Mouse (Mus musculus) mouse embryonic stem cell (cell line): ENCODE data around the gene 1700025G04Rik.

Experiments
- in situ Hi-C, 2 experiments: fragments of 300-500 bp; cut with MboI; formaldehyde crosslinking; loops; 1 replicate in 1 of 2; 3 replicates in 1 of 2; pipeline ENCODE4 v1.14.3; 2019 to 2020; ENCODE audit warnings: low sequenced_read_pairs in 2 of 2, low pct_unique_long_range_greater_than_20kb in 1 of 2, mixed read lengths in 1 of 2; ENCODE audit not compliant: unreplicated experiment in 1 of 2

The 1700025G04Rik gene

DNA sequence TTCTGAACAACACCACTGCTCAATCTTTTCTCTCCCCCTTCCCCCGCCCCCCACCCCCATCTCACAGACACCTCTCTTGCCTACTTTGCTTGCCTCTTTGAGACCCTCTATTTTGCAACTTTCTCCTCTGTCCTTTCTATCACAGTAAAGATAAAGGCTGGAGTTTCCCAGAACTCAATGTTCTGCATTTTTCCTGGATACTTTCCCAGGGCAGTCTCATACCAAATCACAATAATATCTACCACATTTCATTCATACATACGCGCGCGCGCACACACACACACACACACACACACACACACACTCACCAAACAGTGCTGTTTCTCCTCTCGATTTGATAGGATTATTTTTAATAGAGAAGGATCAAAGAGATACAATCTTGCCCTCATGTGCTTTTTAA, 8.8 kb downstream of the 1700025G04Rik start:
- in situ Hi-C loops, result no loop called here

DNA sequence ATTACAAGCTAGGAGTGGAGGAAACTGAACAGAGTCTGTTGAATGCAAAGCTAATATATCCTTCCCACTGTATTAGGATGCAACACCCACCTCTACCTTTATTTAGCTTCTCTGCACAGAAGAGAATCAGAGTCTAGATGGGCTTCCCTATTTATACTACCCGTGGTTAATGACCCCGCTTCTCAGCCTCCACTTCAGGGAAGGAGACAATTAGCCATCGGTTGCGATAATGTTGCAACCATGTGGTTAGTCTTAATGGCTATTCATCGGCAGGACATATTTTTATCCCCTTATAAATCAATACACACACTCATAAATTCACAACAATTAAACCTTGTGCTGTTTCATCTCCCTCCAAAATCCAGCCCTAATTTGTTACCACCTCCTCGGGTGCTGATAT, 9.7 kb downstream of the 1700025G04Rik start:
- in situ Hi-C loops, result no loop called here

DNA sequence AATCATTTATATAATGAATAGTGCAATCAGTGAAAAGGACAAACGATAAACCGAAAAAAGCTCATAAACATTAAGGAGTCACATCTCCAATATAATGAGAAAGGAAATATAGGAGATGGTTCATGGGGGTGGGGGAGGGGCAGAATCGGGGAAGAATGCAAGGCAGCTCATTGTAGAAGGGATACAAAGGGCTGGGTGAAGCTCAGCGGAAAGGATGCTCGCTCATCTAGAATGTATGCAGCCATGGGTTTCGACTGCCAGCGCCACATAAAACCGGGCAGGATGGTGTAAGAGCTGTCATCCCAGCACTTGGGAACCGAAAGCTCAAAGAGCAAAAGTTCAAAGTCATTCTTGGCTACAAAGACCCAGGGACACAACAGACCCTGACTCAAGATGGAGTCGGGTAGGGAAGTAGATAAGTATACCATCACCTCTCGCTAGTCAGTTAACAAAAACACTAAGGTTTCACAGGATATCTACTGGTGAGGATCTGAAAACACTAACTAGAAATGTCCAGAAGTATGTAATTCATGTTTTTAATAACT, 12.7 kb downstream of the 1700025G04Rik start:
- in situ Hi-C loops, result no loop called here

DNA sequence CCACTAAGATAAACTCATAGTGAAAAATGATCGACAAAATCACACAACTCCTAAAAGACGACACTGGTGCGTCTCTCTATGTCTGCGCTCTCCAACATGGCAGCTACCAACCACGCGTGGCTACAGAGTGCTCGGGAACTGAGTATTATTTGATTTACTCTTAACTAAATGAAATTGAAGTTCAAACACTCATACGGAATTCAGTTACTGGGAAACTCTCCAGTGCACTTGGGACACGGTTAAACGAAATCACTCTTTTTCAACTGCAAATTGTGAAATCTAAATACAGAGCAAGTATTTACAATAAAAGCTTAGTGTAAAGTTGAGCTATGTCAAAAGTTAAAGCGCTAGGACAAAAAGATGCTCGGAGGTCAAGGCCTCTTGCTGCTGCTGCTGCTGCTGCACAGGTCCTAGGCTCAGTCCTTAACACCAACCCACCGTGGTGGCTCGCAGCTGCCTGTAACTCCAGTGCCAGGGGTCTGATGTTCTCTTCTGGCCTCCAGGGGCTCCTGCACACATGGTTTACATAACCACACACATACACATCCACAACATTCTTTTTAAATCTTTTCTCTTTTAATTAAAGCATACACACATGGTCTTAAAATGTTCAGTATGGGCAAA, 13.6 kb downstream of the 1700025G04Rik start:
- in situ Hi-C loops, result no loop called here

GRCm38 (mm10) chr1:152075725-152076124, 14.2 kb downstream of the 1700025G04Rik start:
- in situ Hi-C loops, result no loop called here

- in situ Hi-C loops, result no loop called here
Observed at GRCm38 (mm10) chr1:152070441-152070840, 19.5 kb downstream of the 1700025G04Rik start.

DNA sequence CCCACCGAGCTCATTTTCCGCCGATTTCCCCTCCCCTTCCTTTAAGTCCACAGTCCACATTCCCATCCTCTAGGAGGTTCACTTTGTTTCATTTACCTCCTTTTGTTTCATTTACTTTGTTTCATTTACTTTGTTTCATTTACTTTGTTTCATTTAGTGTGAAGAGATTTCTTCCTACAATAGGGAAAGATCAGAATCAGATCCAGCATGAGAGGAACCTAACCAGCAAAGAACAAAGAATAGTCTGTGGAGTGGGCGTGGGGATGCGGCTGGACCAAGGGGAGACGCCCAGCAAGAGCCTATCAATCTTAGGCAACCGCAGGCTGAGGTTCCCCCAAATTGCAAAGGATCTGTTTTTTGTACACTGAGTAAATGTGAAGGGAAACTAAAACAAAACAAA, 20.2 kb downstream of the 1700025G04Rik start:
- in situ Hi-C loops, result no loop called here

GRCm38 (mm10) chr1:152067919-152068318, 22.0 kb downstream of the 1700025G04Rik start:
- in situ Hi-C loops, result no loop called here

GRCm38 (mm10) chr1:152065527-152065926, 24.4 kb downstream of the 1700025G04Rik start:
- in situ Hi-C loops, result no loop called here

DNA sequence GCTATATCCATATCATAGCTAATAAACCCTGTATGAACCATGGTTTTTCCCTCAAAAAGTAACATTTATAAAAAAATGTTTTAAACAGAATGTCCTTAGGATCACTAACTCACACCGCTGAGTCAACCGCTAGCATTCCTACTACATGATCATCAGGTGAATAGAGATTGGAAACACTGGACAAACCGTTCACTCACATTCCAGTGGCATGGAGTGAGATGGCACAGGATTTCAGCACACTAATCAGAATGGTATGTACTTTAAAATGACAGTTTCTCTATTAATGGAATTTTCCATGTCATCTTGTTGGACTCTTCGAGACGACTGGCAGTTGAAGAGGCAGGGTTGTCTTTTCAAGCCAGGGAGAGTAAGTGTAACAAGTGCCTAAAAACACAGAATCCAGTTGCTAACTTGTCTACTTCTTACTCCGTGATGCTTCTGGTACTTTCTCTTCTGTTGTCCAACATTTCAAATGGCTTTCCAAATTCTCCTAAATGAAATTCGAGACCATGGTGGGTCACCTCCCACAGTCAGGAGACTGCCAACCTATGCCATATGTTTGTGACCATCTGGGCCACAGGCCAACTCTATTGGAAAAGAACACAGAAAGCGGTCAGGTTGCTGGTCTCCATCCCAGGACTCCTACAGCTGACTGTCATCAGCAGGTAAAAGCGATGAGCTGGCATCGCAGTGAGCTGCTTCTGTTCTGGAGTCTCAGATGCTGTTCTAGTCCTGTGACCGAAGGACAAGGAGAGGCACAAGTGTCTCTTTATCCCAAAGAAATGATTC, 26.4 kb downstream of the 1700025G04Rik start:
- in situ Hi-C loops, result no loop called here

GRCm38 (mm10) chr1:152061745-152062144, 28.2 kb downstream of the 1700025G04Rik start:
- in situ Hi-C loops, result no loop called here

- in situ Hi-C loops, result no loop called here
Observed at GRCm38 (mm10) chr1:152060265-152060664, 29.7 kb downstream of the 1700025G04Rik start.

GRCm38 (mm10) chr1:152058776-152059175, 31.1 kb downstream of the 1700025G04Rik start:
- in situ Hi-C loops, result no loop called here

GRCm38 (mm10) chr1:152053112-152053511, 36.8 kb downstream of the 1700025G04Rik start:
- in situ Hi-C loops, result no loop called here

GRCm38 (mm10) chr1:152051858-152052257, 38.1 kb downstream of the 1700025G04Rik start:
- in situ Hi-C loops, result no loop called here

DNA sequence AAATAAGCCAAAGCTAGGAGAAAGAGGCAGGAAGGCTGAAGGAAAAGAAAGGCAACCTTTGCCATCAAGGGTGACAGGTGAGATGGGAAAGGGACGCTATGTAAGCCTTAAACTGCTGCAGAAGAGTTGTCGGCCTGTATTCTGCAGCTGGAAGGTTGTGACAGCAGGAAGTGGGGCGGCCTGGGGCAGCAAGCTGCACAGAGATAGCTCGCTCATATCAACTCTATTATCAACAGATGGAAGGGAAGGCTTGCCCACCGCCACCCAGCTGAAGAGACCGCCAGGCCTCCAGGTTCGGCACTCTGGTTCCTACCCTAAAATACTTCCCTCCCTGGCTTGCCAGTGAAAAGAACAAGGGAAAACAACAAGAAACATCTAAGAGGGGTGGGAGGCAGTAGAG, 39.9 kb downstream of the 1700025G04Rik start:
- in situ Hi-C loops, result no loop called here

GRCm38 (mm10) chr1:152048291-152048690, 41.6 kb downstream of the 1700025G04Rik start:
- in situ Hi-C loops, result no loop called here

- in situ Hi-C loops, result no loop called here
Observed at GRCm38 (mm10) chr1:152047416-152047815, 42.5 kb downstream of the 1700025G04Rik start.

DNA sequence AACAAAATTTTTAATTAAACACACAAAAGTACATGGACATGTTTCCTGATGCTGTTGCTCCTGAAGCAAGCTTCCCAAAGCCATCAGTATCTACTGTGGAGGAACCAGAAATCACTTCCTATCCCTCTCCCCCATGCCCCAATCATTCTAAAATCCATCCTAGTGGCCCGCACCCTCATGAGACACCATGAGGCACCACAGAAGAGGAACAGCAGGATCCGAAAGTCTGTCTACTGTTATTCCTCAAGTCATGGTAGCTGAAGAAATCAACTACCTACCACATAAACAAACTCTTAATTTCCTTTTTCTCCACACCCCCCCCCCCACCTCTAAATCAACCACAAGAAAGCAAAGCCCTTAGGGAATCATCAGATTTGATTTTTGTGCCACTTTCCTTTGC, 46.5 kb downstream of the 1700025G04Rik start:
- in situ Hi-C loops, result no loop called here

DNA sequence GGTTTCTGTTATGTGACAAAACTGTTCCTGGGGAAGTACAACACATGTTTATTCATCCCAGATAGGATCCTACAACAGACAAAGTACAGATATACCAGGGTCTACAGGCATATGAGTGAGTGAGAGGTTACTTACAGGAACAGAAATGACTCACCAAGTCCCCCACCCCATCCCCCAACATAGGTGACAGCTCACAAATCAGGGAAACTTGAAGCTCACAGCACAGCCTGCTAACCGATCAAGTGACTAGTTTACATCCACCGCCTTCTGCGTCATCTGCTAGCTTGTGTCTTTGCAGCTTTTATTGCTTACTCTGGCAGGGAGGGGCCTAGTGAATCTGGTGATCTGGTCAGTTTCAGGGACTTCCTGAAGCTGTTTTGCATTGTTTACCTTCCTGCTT, 47.5 kb downstream of the 1700025G04Rik start:
- in situ Hi-C loops, result no loop called here
